Mouse (Mus musculus) bone marrow macrophage, adult 2 months (primary cell): ENCODE results near the gene Aasdh. TPM values are rescaled to one million over a fixed set of nuclear protein-coding genes. Genes with fewer than 3 reads are reported as not detected.
A peak's percentile ranks its signal among the peaks of the same experiment; 100 is the strongest.
"Not testable (repeated sequence)": the region's sequence is repeated elsewhere in the genome, so short reads cannot be mapped to it uniquely, and the experiment has no call there.

ENCODE experiments used
- H3K27ac ChIP-seq: 2 replicates; pipeline ENCODE4 v1.5.1; 2012; ENCODE audit warnings: low read depth, low read length; ENCODE audit not compliant: insufficient read depth
- H3K4me1 ChIP-seq: 2 replicates; pipeline ENCODE4 v1.6.1; 2012; ENCODE audit warnings: low read length; ENCODE audit not compliant: control insufficient read depth, insufficient read depth
- H3K4me3 ChIP-seq: 2 replicates; pipeline ENCODE4 v1.5.1; 2012; ENCODE audit warnings: mild to moderate bottlenecking, low read length, moderate library complexity; ENCODE audit not compliant: insufficient read depth
- CTCF ChIP-seq: IDR thresholded peaks from 2 replicates; pipeline ENCODE4 v1.5.1; 2012; ENCODE audit warnings: low read depth, mild to moderate bottlenecking, low read length, moderate library complexity
- POLR2A ChIP-seq: IDR thresholded peaks from 2 replicates; pipeline ENCODE4 v1.6.1; 2012; ENCODE audit warnings: mild to moderate bottlenecking, low read depth, low read length, borderline replicate concordance
- polyA plus RNA-seq: library from polyadenylated mRNA; stranded (reverse); fragments of >200 nt; gene quantifications from 2 replicates; pipeline ENCODE4 v1.2.4, GENCODE M21; 2012; ENCODE audit not compliant: missing spikeins, insufficient read depth, insufficient read length

The Aasdh gene
- polyA plus RNA-seq, 1 experiment = 19.6 TPM

GRCm38 (mm10) chr5:76945678-76946033 lies 40.3 kb upstream of the Aasdh start:
- TF ChIP-seq CTCF (no peak), POLR2A (no peak)
- H3K4me3 ChIP-seq = no peak overlapping the region
- peaks cover 20% of the 10 kb centered on the region for H3K4me1 ChIP-seq
- no peak overlapping the region for H3K27ac ChIP-seq

GRCm38 (mm10) chr5:76944965-76945677 lies 39.8 kb upstream of the Aasdh start:
- Histone ChIP-seq H3K27ac (no peak overlapping the region), H3K4me3 (no peak overlapping the region), H3K4me1 (peaks cover 20% of the 10 kb centered on the region)
- TF ChIP-seq POLR2A (no peak), CTCF (no peak)

GRCm38 (mm10) chr5:76942505-76942904 lies 37.2 kb upstream of the Aasdh start:
- no peak overlapping the region for H3K4me3 ChIP-seq
- H3K4me1 ChIP-seq = peaks cover 10% of the 10 kb centered on the region
- H3K27ac ChIP-seq = no peak overlapping the region
- no peak for TF ChIP-seq CTCF
- TF ChIP-seq POLR2A = no peak

- Histone ChIP-seq H3K4me1 (peaks cover 5% of the 10 kb centered on the region; the same call in 1 of the 2 replicates), H3K27ac (no peak overlapping the region), H3K4me3 (no peak overlapping the region)
- TF ChIP-seq POLR2A (no peak), CTCF (no peak)
Measured at GRCm38 (mm10) chr5:76941975-76942374, 36.7 kb upstream of the Aasdh start.

GRCm38 (mm10) chr5:76939717-76940116 lies 34.4 kb upstream of the Aasdh start:
- H3K4me1 ChIP-seq = no peaks in the 10 kb centered on the region
- no peak overlapping the region for H3K27ac ChIP-seq
- TF ChIP-seq POLR2A (no peak), CTCF (no peak)
- H3K4me3 ChIP-seq = no peak overlapping the region

- Histone ChIP-seq H3K4me3 (no peak overlapping the region), H3K4me1 (peaks cover 13% of the 10 kb centered on the region), H3K27ac (peak overlapping the region; percentile 54)
- TF ChIP-seq POLR2A = no peak
- TF ChIP-seq CTCF = no peak
Measured at GRCm38 (mm10) chr5:76929180-76929877, 24.0 kb upstream of the Aasdh start.

- no peak overlapping the region for H3K27ac ChIP-seq
- H3K4me3 ChIP-seq = no peak overlapping the region
- TF ChIP-seq POLR2A (no peak), CTCF (no peak)
- H3K4me1 ChIP-seq = peaks cover 13% of the 10 kb centered on the region
Measured at GRCm38 (mm10) chr5:76928124-76928832, 23.0 kb upstream of the Aasdh start.

GRCm38 (mm10) chr5:76924296-76924695 lies 19.0 kb upstream of the Aasdh start:
- H3K4me3 ChIP-seq = no peak overlapping the region
- TF ChIP-seq POLR2A = no peak
- no peak for TF ChIP-seq CTCF
- peaks cover 6% of the 10 kb centered on the region for H3K4me1 ChIP-seq
- no peak overlapping the region for H3K27ac ChIP-seq

- Histone ChIP-seq H3K4me1 (peaks cover 4% of the 10 kb centered on the region), H3K4me3 (no peak overlapping the region), H3K27ac (no peak overlapping the region)
- no peak for TF ChIP-seq CTCF
- TF ChIP-seq POLR2A = no peak
Measured at GRCm38 (mm10) chr5:76923428-76923827, 18.1 kb upstream of the Aasdh start.

GRCm38 (mm10) chr5:76922833-76923232 lies 17.5 kb upstream of the Aasdh start:
- Histone ChIP-seq H3K27ac (no peak overlapping the region), H3K4me3 (no peak overlapping the region), H3K4me1 (no peaks in the 10 kb centered on the region)
- TF ChIP-seq CTCF (no peak), POLR2A (no peak)

GRCm38 (mm10) chr5:76912522-76912921 lies 7.2 kb upstream of the Aasdh start:
- H3K27ac ChIP-seq, H3K4me3 ChIP-seq, H3K4me1 ChIP-seq: not testable (repeated sequence)
